Mouse (Mus musculus): ENCODE measurements around the gene Gm20388. TPM values are rescaled to one million over a fixed set of nuclear protein-coding genes. Genes with fewer than 3 reads are reported as not detected.

Gene Gm20388
- polyA plus RNA-seq, 2 experiments, result 8.5 TPM; not detected in 1

DNA sequence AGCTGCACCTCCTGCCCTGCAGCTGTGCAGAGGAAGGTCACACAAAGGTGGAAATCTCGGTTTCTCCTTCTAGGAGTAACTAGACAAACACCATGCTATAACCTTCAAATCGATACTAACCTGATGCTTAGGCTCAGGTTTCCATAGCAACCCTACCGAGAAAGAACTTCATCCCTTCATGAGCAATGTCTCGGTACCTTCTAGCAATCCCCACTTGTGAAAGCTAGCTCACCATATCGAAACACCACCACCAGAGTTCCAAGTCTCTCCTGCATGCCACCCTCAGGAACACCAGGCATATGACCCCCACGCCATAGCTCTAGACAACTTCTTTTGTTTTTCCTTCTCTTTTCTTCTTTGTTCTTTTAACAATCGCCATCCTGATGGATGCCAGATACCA lies 3814.6 kb downstream of the Gm20388 start:
- Histone ChIP-seq H3K36me3 (replicated peaks; ENCODE audit: control insufficient read depth, insufficient read depth, low read depth) (no peaks in the 10 kb centered on the region), H3K4me3 (ENCODE audit: insufficient read depth in 1 of 2, low read depth in 2 of 2, low read length in 2 of 2) (no peak overlapping the region), H3K27me3 (ENCODE audit: control insufficient read depth, insufficient read depth, low read length) (no peaks in the 10 kb centered on the region; the same call in none of the 2 replicates), H3K4me1 (replicated peaks; ENCODE audit: control insufficient read depth in 2 of 2, insufficient read depth in 2 of 2, low read length in 1 of 2) (peaks cover 10 to 25% of the 10 kb centered on the region in 2 experiments), H3K9ac (replicated peaks) (no peak overlapping the region), H3K9me3 (ENCODE audit: control insufficient read depth, low read length) (no peaks in the 10 kb centered on the region), H3K4me2 (ENCODE audit: low read depth) (no peak overlapping the region), H3K27ac (no peak overlapping the region)
- WGBS (ENCODE audit: insufficient replicate concordance), result 58% methylated on average over 7 of the region's 7 CpGs
- DNase-seq (ENCODE audit: low read depth in 3 of 3, low spot score in 3 of 3), result no peak
- no peak for TF ChIP-seq EP300 (IDR thresholded peaks at IDR 0.05; ENCODE audit: low read depth)
- TF ChIP-seq CTCF (IDR thresholded peaks at IDR 0.05; ENCODE audit: low read depth), result no peak
- no peak for ATAC-seq (ENCODE audit: insufficient read depth)

DNA sequence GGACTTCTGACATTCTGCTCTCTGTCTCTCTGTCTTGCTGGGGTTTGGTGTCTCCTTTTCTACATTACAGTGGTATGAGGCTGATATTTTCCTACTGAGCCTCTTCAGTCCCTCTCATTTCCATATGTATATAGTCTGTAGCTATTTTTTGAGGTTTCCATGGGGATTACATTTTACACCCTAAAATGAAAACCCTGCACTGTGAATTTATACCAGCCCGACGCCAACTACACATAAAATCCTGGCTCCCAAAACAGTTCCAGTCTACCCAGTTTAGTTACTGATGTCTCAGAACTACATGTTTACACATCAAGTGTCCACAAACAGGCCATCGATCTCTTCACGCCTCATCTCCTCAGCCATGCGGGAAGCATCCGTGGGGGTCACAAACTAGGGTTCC lies 3816.1 kb downstream of the Gm20388 start:
- Histone ChIP-seq H3K27ac (no peak overlapping the region), H3K27me3 (ENCODE audit: control insufficient read depth, insufficient read depth, low read length) (peaks cover 3% of the 10 kb centered on the region), H3K9ac (replicated peaks) (no peak overlapping the region), H3K4me3 (ENCODE audit: insufficient read depth in 1 of 2, low read depth in 2 of 2, low read length in 2 of 2) (no peak overlapping the region), H3K9me3 (ENCODE audit: control insufficient read depth, low read length) (no peaks in the 10 kb centered on the region), H3K4me2 (ENCODE audit: low read depth) (no peak overlapping the region), H3K4me1 (replicated peaks; ENCODE audit: control insufficient read depth in 2 of 2, insufficient read depth in 2 of 2, low read length in 1 of 2) (peaks cover 0 to 11% of the 10 kb centered on the region in 2 experiments; a peak in 2 of 4 replicates), H3K36me3 (replicated peaks; ENCODE audit: control insufficient read depth, insufficient read depth, low read depth) (no peaks in the 10 kb centered on the region)
- no peak for ATAC-seq (ENCODE audit: insufficient read depth)
- TF ChIP-seq CTCF (IDR thresholded peaks at IDR 0.05; ENCODE audit: low read depth), result no peak
- no peak for TF ChIP-seq EP300 (IDR thresholded peaks at IDR 0.05; ENCODE audit: low read depth)
- DNase-seq (ENCODE audit: low read depth in 3 of 3, low spot score in 3 of 3), result no peak
- WGBS (ENCODE audit: insufficient replicate concordance), result 73% methylated on average over 6 of the region's 6 CpGs

DNA sequence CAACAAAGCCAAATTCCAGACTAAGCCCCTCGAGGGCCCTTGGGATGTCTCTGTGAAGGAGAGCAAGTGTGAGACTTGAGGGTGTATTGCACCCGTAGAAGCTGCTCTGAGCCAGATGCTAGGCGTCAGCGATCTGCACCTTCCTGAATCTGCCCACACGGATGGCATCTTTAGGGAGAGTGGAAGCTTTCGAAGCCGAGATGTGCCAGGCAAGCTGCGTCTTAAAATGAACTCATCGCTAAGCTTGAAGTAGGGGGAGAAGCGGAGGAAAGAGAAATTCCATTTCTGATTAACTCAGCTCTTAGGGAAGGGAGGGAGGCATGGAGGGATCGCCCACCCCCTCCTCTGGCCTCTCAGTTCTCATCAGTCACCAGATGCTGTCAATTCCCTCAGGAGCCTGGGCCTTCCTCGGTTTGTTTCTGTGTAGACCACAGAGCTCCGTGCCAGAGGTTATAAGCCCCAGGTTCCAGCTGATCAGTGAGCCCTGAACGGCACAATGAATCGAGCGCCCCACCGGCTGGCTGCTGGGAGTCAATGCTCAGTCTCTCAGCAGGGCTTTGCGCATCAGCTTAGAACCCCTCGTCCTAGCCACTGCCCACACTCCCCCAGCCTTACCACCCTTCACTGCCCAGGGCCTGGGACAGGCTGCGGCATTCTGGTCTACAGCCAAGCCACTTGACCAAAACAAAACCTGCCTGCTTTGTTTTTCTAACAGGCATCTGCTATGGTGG lies 3818.6 kb downstream of the Gm20388 start:
- Histone ChIP-seq H3K9me3 (ENCODE audit: control insufficient read depth, low read length) (no peaks in the 10 kb centered on the region), H3K4me3 (ENCODE audit: insufficient read depth in 1 of 2, low read depth in 2 of 2, low read length in 2 of 2) (no peak overlapping the region), H3K27me3 (ENCODE audit: control insufficient read depth, insufficient read depth, low read length) (peaks cover 3% of the 10 kb centered on the region), H3K9ac (replicated peaks) (no peak overlapping the region), H3K36me3 (replicated peaks; ENCODE audit: control insufficient read depth, insufficient read depth, low read depth) (no peaks in the 10 kb centered on the region), H3K27ac (no peak overlapping the region), H3K4me2 (ENCODE audit: low read depth) (no peak overlapping the region), H3K4me1 (replicated peaks; ENCODE audit: control insufficient read depth in 2 of 2, insufficient read depth in 2 of 2, low read length in 1 of 2) (no peaks in the 10 kb centered on the region)
- 37% methylated on average over 20 of the region's 20 CpGs for WGBS (ENCODE audit: insufficient replicate concordance)
- ATAC-seq (ENCODE audit: insufficient read depth), result no peak
- DNase-seq (ENCODE audit: low read depth in 3 of 3, low spot score in 3 of 3), result no peak
- TF ChIP-seq EP300 (IDR thresholded peaks at IDR 0.05; ENCODE audit: low read depth), result no peak
- TF ChIP-seq CTCF (IDR thresholded peaks at IDR 0.05; ENCODE audit: low read depth), result 0 out of 2 replicates have a peak, but pooled peaks have one; percentile 4

- H3K9me3 ChIP-seq (ENCODE audit: control insufficient read depth, low read length), result no peaks in the 10 kb centered on the region
- no peak for TF ChIP-seq EP300 (IDR thresholded peaks at IDR 0.05; ENCODE audit: low read depth)
- H3K4me1 ChIP-seq (replicated peaks; ENCODE audit: control insufficient read depth in 2 of 2, insufficient read depth in 2 of 2, low read length in 1 of 2), result no peaks in the 10 kb centered on the region
- 59% methylated on average over 13 of the region's 13 CpGs for WGBS (ENCODE audit: insufficient replicate concordance)
- no peak overlapping the region for H3K4me2 ChIP-seq (ENCODE audit: low read depth)
- H3K27me3 ChIP-seq (ENCODE audit: control insufficient read depth, insufficient read depth, low read length), result peaks cover 3% of the 10 kb centered on the region
- no peak overlapping the region for H3K4me3 ChIP-seq (ENCODE audit: insufficient read depth in 1 of 2, low read depth in 2 of 2, low read length in 2 of 2)
- no peak for ATAC-seq (ENCODE audit: insufficient read depth)
- H3K9ac ChIP-seq (replicated peaks), result no peak overlapping the region
- no peaks in the 10 kb centered on the region for H3K36me3 ChIP-seq (replicated peaks; ENCODE audit: control insufficient read depth, insufficient read depth, low read depth)
- no peak overlapping the region for H3K27ac ChIP-seq
- DNase-seq (ENCODE audit: low read depth in 3 of 3, low spot score in 3 of 3), result no peak
Observed at GRCm38 (mm10) chr8:123729786-123730411, 3819.3 kb downstream of the Gm20388 start.

DNA sequence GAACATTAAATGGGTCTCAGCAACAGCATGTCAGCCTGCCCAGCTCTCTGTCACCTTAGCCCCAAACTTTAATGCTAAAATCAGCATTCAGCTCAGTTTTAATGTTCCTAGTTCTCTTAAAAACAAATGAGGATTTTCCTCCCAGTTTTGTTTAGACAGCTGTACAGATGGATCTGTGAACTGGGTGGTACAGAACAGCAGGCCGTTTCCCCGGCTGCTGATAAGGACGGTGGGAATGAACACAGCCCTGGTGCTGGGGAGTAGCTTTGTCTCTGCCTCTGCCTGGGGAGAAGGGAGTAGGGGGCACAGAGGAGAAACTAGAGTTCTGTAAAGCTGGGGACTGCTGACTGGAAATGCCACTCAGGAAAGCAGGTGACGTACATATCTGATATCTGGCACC lies 3821.7 kb downstream of the Gm20388 start:
- no peaks in the 10 kb centered on the region for H3K4me1 ChIP-seq (replicated peaks; ENCODE audit: control insufficient read depth in 2 of 2, insufficient read depth in 2 of 2, low read length in 1 of 2)
- no peak for ATAC-seq (ENCODE audit: insufficient read depth)
- H3K36me3 ChIP-seq (replicated peaks; ENCODE audit: control insufficient read depth, insufficient read depth, low read depth), result no peaks in the 10 kb centered on the region

More for the DNA sequence above, 3821.7 kb downstream of the Gm20388 start:
- TF ChIP-seq CTCF (IDR thresholded peaks at IDR 0.05; ENCODE audit: low read depth) (no peak), EP300 (IDR thresholded peaks at IDR 0.05; ENCODE audit: low read depth) (no peak)
- no peak overlapping the region for H3K27ac ChIP-seq
- H3K4me3 ChIP-seq (ENCODE audit: insufficient read depth in 1 of 2, low read depth in 2 of 2, low read length in 2 of 2), result no peak overlapping the region
- DNase-seq (ENCODE audit: low read depth in 3 of 3, low spot score in 3 of 3), result no peak
- H3K4me2 ChIP-seq (ENCODE audit: low read depth), result no peak overlapping the region
- 20% methylated on average over 4 of the region's 4 CpGs for WGBS (ENCODE audit: insufficient replicate concordance)
- H3K9ac ChIP-seq (replicated peaks), result no peak overlapping the region
- peaks cover 3% of the 10 kb centered on the region for H3K27me3 ChIP-seq (ENCODE audit: control insufficient read depth, insufficient read depth, low read length)
- no peaks in the 10 kb centered on the region for H3K9me3 ChIP-seq (ENCODE audit: control insufficient read depth, low read length)

Data from liver, embryonic 14.5 days (tissue).